26 mouse cellular contexts compared by ENCODE assay signal in the genomic region with DNA sequence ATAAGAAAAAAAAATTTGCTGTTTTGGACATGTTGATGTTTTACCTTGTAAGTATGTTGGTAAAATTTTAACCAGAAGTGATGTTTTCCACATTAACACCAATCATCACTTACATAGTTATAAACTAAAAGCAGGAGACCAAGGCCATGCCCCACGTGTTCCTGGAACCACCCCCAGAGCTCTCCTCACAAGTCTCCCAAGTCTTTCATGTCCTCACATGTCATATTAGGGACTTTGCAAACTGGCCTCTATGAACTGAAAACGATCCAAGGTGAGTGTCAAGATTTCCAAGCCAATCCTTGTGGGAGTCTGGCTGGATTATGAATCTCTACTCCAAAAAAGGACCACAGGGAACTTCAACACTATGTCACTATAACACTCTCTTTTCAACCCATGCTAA.
DNase-seq lines count a peak whose midpoint lies in the region; ATAC-seq lines count a peak whose summit lies in the region.
"Had no signal": no experiment of that assay in that cellular context is flagged by ENCODE, and none has a peak within 500 bp of the region (broad histone marks: within the 10 kb centered on the region; RNA-seq: fewer than 3 reads in every experiment).

No protein-coding gene starts in this region.

- H3K4me3 ChIP-seq in kidney, embryonic 14.5 days (ENCODE audit: low read length) = no peak overlapping the region
- H3K4me3 ChIP-seq: embryonic facial prominence, embryonic 12.5 days; embryonic facial prominence, embryonic 15.5 days; forebrain, embryonic 12.5 days; forebrain, embryonic 15.5 days; heart, embryonic 15.5 days; hindbrain, embryonic 10.5 days; hindbrain, embryonic 13.5 days had no signal

- no peaks in the 10 kb centered on the region for H3K4me1 ChIP-seq in kidney, embryonic 14.5 days (ENCODE audit: control insufficient read depth, insufficient read depth, low read length)
- H3K4me1 ChIP-seq: embryonic facial prominence, embryonic 12.5 days; embryonic facial prominence, embryonic 15.5 days; forebrain, embryonic 12.5 days; forebrain, embryonic 15.5 days; hindbrain, embryonic 10.5 days; hindbrain, embryonic 13.5 days had no signal

- DNase-seq in kidney, adult 11 months = peak; percentile 65
- DNase-seq in kidney, adult 8-10 months = peak; percentile 59 to 73
- peak; percentile 86 for DNase-seq in kidney, adult 9 months
- DNase-seq in kidney, postnatal 25 days = peak; percentile 35 to 71
- no peak for DNase-seq in layer of hippocampus, adult 8-10 months (ENCODE audit: low spot score in 2 of 2)
- DNase-seq in urinary bladder, postnatal 10 days (ENCODE audit: low spot score) = no peak
- DNase-seq: adrenal gland, adult 2 months; adrenal gland, postnatal 14 days; cerebellum, adult 11 months; cerebellum, adult 2 months; cerebellum, adult 9-11 months; cerebellum, postnatal 25 days; gastrocnemius, postnatal 25 days; heart, postnatal 10 days; heart, postnatal 36 days had no signal

- no peak for ATAC-seq in kidney, embryonic 14.5 days (ENCODE audit: low FRiP score, low TSS enrichment)
- ATAC-seq: CD4-positive, CD25-positive, alpha-beta regulatory T cell, adult 4 months; forebrain, embryonic 15.5 days; hindbrain, embryonic 16.5 days had no signal

- H3K27me3 ChIP-seq in kidney, embryonic 14.5 days (ENCODE audit: control insufficient read depth, insufficient read depth, low read length) = no peaks in the 10 kb centered on the region
- H3K27me3 ChIP-seq: embryonic facial prominence, embryonic 12.5 days; embryonic facial prominence, embryonic 15.5 days; forebrain, embryonic 12.5 days; forebrain, embryonic 15.5 days; heart, embryonic 15.5 days; hindbrain, embryonic 13.5 days had no signal

- no peak overlapping the region for H3K9ac ChIP-seq in kidney, embryonic 14.5 days (ENCODE audit: low read depth, low read length)
- H3K9ac ChIP-seq: embryonic facial prominence, embryonic 12.5 days; embryonic facial prominence, embryonic 15.5 days; forebrain, embryonic 12.5 days; forebrain, embryonic 15.5 days; heart, embryonic 15.5 days; hindbrain, embryonic 13.5 days had no signal

- 72% methylated on average over 2 of the region's 2 CpGs for WGBS in kidney, embryonic 14.5 days

- no peaks in the 10 kb centered on the region for H3K9me3 ChIP-seq in kidney, embryonic 14.5 days (ENCODE audit: control insufficient read depth, low read length)
- H3K9me3 ChIP-seq: embryonic facial prominence, embryonic 12.5 days; embryonic facial prominence, embryonic 15.5 days; forebrain, embryonic 12.5 days; forebrain, embryonic 15.5 days; heart, embryonic 15.5 days; hindbrain, embryonic 10.5 days; hindbrain, embryonic 13.5 days had no signal

- no peaks in the 10 kb centered on the region for H3K36me3 ChIP-seq in kidney, embryonic 14.5 days (ENCODE audit: control insufficient read depth, insufficient read depth, low read length)
- H3K36me3 ChIP-seq: embryonic facial prominence, embryonic 15.5 days; forebrain, embryonic 15.5 days; heart, embryonic 15.5 days had no signal

- no peak overlapping the region for H3K27ac ChIP-seq in kidney, embryonic 14.5 days (ENCODE audit: low read depth, low read length)
- H3K27ac ChIP-seq: embryonic facial prominence, embryonic 12.5 days; embryonic facial prominence, embryonic 15.5 days; forebrain, embryonic 12.5 days; forebrain, embryonic 15.5 days; heart, embryonic 15.5 days; hindbrain, embryonic 10.5 days; hindbrain, embryonic 13.5 days had no signal

- H3K4me2 ChIP-seq in kidney, embryonic 14.5 days (replicated peaks; ENCODE audit: low read depth, low read length) = no peak overlapping the region
- H3K4me2 ChIP-seq: embryonic facial prominence, embryonic 12.5 days; embryonic facial prominence, embryonic 15.5 days; forebrain, embryonic 12.5 days; forebrain, embryonic 15.5 days; heart, embryonic 11.5 days; heart, embryonic 15.5 days; hindbrain, embryonic 13.5 days had no signal

Comparison
In these comparisons a context has a peak if more than half of its experiments do, and no peak if none do; other contexts are left out.
1. DNase-seq: peak in kidney, adult 11 months (single experiment), kidney, adult 8-10 months (2 of 2), kidney, adult 9 months (single experiment) and kidney, postnatal 25 days (2 of 2); none in layer of hippocampus, adult 8-10 months (0 of 2) and urinary bladder, postnatal 10 days (single experiment).